Mouse (Mus musculus) c-Kit-positive CD71-positive TER-119-positive erythroid progenitor cells, embryonic 14.5 days (primary cell): ENCODE data around the gene Gstp2.
"Not testable (repeated sequence)": the region's sequence is repeated elsewhere in the genome, so short reads cannot be mapped to it uniquely, and the experiment has no call there.

Source experiments
- DNase-seq: peaks from one replicate; pipeline ENCODE4 v3.0.0-alpha.2; 2013; ENCODE audit warnings: low spot score

The Gstp2 gene

DNA sequence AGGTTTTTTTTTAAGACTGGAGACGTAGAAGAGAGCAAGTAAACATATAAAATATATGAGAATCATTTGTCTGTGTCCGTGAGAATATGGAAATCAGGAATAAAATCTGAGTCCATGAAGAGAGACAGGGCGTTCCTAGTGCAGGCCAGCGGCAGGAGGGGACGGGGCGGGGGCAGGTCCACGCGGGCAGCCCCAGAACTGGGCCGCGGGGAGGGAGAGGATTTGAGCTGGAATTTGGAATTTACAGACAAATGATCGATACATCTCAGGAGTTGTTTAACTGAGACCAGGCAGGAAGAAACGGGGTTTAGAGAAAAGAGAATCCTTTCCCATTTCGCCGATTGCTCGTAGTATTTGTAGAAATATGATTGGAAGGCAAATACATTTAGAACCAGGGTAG lies 24.5 kb upstream of the Gstp2 start:
- no peak for DNase-seq

DNA sequence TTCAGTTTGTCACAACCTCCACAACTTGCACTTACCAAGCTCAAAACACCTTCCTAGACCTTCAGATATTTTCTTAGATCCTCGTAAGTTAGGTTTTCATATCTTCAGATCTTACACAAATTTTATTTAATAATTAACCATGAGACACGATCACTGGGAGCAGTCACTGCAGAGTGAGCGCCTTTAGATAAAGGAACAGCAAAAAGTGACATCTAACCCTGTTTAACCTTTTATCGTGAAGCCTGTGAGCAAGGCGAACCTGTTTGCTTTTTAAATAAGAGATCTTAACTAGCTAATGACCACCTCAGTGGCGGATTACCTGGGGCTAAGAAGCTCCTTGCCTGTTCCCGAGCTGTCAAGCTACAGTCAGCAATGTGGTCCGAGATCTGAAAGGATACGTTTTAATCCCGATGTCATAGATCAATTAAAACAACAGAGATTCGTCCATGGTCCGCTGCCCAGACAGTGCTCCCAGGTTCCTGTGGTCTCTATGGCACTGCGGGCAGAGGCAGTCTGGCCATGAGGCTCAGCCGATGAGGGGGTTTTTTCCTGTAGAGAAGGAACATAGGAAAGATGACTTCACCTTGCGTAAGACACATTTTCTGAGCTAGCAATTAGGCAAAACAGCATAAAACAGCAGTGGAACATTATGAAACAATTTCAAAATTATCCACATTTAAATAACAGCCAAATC lies 23.0 kb upstream of the Gstp2 start:
- no peak for DNase-seq

DNA sequence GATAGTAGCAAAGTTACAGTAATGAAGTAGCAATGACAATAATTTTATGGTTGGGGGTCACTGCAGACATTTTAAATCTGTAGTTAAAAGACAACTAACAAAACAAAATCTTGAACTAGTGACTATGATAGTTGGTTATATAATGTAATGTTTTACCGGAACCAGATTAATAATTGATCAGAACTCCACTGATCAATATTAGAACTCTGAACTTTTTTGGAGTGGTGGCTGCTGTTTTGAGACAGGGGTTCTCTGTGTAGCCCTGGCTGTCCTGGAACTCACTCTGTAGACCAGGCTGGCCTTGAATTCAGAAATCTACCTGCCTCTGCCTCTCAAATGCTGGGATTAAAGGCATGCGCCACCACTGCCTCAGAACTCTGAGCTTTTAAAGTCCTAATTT lies 22.4 kb upstream of the Gstp2 start:
- not testable (repeated sequence) for DNase-seq

DNA sequence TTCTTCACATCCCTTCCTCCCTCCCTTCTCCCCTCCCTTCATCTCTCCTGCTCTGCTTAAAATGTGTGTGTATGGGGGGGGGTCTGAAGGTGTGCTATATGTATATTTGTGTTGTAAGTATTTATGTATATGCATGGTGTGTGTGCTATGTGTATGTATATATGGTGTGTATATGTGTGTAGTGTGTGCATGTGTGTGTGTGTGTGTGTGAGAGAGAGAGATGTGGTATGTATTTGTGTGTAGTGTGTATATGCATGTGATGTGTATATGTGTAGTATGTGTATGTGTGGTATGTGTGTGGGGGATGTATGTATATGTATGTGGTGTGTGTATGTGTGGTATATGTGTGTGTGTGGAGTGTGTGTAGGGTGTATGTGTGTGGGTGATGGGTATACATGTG lies 21.1 kb upstream of the Gstp2 start:
- DNase-seq, result no peak

DNA sequence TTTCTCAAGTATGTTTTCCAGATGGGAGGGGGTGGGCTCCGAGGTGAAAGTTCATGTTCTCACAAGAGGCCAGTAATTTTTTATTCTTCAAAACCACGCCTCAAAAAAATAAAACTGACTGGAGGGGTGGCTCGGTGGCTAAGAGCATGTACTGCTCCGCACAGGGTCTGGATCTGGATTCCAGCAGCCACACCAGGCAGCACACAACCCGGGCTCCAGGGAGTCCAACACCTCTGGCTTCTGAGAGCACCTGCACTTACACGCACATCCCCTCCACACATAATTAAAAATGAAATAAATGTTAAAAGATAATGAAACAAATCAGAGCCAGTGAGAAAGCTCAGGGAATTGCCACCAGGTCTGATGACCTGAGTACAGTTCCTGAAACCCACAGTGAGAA lies 20.5 kb upstream of the Gstp2 start:
- DNase-seq, result no peak

- DNase-seq, result not testable (repeated sequence)
Measured at GRCm38 (mm10) chr19:4064501-4064900, 18.7 kb upstream of the Gstp2 start.

DNA sequence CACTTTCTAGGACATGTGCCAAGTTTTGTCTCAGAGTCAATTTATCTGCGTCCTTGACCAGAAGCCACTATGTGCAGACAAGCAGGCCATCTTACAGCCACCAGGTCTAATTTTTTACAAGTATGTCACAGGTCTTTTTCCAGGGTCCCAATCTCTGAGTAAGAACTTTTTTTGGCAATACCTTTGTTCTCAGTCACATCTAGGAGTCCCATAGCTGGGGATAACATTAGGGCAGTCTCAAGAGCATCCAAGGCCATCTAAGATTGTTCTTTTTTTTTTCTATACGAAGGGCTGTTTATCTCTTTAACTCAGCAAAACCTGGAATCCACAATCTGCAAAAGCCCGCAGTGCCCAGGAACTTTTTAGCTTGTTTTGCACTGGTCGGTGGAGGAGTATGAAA lies 17.5 kb upstream of the Gstp2 start:
- DNase-seq, result not testable (repeated sequence)

DNA sequence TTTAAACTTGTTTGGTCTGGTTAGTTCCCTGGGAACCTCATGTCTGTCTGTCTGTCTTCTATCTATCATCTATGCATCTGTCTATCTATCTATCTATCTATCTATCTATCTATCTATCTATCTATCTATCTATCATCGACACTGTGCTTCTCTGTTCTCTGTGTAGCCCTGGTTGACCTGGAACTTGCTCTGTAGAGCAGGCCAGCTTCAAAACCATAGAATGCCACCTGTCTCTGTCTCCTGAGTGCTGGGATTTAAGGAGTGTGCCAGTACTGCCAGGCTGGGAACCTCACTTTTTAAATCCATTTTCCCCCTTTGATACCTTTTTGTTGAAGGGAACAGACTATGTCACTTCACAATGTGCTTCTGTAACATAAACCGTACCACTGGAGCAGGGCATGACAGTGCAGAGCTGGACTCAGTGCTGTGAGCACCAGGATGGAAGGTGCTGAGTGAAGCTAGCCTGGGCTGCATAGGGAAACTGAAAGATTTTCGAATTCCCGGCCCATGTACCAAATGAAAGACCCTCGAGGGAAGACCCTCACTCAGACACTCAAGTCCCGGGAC lies 15.2 kb upstream of the Gstp2 start:
- no peak for DNase-seq

GRCm38 (mm10) chr19:4060044-4060898 lies 14.4 kb upstream of the Gstp2 start:
- not testable (repeated sequence) for DNase-seq

GRCm38 (mm10) chr19:4059069-4059740 lies 13.4 kb upstream of the Gstp2 start, which contains the start of gene Gstp3:
Gstp3 (minus strand) TSS chr19:4059569.
- DNase-seq, result peak; percentile 68

GRCm38 (mm10) chr19:4058581-4058980 lies 12.8 kb upstream of the Gstp2 start:
- DNase-seq, result no peak

DNA sequence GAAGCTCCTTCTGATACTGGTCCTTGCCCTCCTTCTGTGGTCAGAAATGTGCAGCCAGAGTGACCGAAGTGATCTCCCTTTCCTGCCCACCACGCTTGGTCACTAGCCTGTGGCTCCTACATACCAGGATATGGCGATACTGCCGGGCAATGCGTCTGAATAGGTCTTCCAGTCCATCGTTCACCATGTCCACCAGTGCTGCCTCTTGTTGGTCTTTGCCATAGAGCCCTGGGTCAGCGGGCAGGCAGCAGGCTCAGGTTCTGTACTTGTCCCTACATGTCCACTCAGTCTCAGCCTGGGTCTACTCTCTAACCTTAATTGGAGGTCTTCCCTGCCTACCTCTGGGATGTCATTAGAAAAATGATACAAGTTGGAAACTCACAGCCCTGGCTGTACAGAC lies 12.1 kb upstream of the Gstp2 start:
- no peak for DNase-seq

DNA sequence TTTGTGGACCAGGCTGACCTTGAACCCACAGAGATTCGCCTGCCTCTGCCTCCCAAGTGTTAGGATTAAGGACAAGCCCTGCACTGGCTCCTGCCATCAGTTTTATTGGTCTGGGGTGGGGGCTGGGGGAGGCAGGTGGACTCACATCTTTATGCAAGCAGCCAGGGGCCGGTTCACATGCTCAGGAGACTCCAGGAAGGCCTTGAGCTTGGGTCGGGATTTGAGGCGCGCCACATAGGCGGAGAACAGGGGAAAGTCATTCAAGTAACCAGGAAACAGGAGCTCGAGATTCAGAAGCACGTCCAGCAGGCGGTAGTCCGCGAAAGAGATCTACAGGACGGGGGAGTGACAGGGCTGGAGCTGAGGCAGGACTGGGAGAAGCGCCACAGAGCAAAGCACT lies 11.6 kb upstream of the Gstp2 start:
- DNase-seq, result no peak

DNA sequence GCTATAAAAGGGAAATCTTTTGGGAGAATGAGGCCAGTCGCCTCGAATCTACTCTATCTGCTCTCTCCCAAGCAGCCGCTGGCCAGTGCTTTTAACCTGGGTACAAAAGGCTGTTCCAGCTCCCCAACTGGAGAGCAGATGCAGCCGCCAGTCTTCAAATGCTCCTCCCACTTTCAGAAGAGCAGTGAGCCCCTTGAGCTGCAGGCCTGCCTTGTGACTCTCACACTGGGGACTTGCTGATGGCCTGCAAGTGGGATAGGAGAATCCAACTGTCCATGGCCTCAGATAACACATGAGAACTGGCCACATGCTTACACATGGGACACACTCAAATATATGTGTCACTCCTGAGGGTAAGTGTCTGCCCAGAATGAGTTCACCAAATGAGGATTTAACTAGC lies 10.9 kb upstream of the Gstp2 start:
- DNase-seq, result no peak

DNA sequence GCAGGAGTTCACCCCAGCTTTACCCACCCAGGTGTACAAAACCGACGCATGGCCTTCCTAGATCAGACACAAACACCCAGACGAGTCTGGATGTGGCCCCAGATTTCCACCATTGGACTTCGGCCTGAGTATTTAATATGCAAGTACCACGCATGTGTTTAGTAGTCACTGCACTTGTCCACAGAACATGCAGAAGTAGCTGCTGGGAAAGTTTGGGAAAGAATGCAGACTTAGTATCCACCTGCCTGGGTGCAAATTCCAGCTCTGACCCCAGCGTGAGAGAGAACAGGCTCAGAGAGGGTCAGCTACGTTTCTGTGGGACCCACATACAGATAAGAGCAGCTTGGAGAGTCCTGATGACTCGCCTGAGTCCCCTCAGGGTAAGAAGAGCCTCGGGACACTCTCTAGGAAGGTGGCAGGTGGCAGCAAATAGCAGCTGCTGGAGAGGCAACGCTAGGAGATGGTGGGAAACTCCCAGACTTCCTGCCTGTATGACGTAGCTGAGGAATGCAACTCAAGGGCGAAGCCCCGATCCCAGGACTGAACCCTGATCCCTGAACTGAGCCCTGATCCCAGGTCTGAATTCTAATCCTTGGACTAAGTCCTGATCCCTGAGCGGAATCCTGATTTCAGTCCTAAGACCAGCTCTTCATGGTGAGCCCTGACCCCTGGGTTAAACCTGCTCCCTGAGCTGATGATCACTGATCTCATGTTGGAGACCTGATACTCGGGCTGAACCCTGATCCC lies 10.3 kb upstream of the Gstp2 start:
- DNase-seq, result no peak

DNA sequence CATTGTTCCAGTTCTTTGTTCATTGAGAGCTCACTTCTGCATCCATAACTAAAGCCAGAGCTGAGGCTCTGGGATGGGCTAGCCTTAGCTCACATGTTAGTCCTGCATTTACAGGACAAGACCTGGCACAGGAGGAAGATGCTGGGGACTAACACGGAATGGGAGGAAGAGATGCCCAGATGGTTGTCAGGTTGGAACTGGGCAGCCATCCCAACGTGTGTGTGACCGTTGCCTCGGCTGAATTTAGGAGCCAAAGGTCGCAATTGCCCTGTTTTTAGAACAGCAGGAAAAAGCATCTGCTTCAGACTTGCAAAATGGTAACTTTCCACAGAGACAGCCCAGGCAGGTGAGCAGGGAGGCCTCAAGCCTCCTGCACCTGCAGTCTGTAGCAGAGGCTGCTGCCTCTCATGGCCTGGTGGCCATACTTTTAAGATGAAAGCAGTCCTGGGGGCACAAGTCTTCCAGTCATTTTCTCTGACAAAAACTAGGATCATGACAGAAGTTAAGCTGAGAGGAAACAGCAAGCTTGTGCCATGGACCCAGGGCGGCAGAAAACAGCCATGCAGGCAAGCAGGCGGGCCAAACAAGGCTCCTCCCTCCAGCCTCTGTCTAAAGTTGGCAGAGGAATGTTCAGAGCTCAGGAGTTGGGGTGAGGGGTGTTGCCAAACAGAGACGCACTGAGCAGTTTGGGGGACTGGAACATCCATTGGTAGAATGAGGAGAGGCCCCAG lies 9.6 kb upstream of the Gstp2 start:
- no peak for DNase-seq

DNA sequence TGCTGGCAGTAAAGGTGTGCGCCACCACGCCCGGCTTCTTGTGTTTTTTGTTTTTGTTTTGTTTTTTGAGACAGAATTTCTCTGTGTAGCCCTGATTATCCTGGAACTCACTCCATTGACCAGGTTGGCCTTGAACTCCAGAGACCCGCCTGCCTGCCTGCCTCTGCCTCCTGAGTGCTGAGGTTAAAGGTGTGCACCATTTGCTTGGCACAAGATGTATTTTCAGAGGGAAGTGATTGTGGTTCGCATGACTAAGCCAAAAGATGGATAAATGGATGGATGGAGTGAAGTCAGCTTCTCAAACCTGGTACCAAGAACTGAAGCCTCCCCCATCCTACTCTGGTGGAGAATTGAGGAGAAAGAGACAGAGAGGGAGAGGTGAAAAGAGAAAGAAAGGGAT lies 8.8 kb upstream of the Gstp2 start:
- DNase-seq, result no peak

- DNase-seq, result no peak
Measured at GRCm38 (mm10) chr19:4052516-4053030, 6.8 kb upstream of the Gstp2 start.

GRCm38 (mm10) chr19:4051741-4052515 lies 6.1 kb upstream of the Gstp2 start:
- DNase-seq, result peak; percentile 59

- no peak for DNase-seq
Measured at GRCm38 (mm10) chr19:4051016-4051415, 5.2 kb upstream of the Gstp2 start.
